Mouse (Mus musculus) embryonic facial prominence, embryonic 15.5 days (tissue): ENCODE measurements around the gene Gimap5. TPM values are rescaled to one million over a fixed set of nuclear protein-coding genes. Genes with fewer than 3 reads are reported as not detected.

Experiments
- ATAC-seq: fragments of 200-750 bp; cut with Nextera tagmentation; 2 replicates; pipeline ENCODE4 v1.8.0; 2017; ENCODE audit warnings: low read depth, moderate TSS enrichment; ENCODE audit not compliant: insufficient number of reproducible peaks, low FRiP score, low TSS enrichment
- H3K27ac ChIP-seq: fragments of 300-500 bp; sonication (generic); replicated peaks from 2 replicates; pipeline ENCODE4 v1.5.1; 2015; ENCODE audit warnings: mild to moderate bottlenecking, inconsistent platforms
- H3K27me3 ChIP-seq: fragments of 300-500 bp; sonication (generic); 2 replicates; pipeline ENCODE4 v1.6.1; 2015; ENCODE audit warnings: inconsistent platforms
- H3K36me3 ChIP-seq: fragments of 300-500 bp; sonication (generic); 2 replicates; pipeline ENCODE4 v1.6.1; 2015; ENCODE audit warnings: mild to moderate bottlenecking, inconsistent platforms
- H3K4me1 ChIP-seq: fragments of 300-500 bp; sonication (generic); 2 replicates; pipeline ENCODE4 v1.6.1; 2015; ENCODE audit warnings: inconsistent platforms
- H3K4me2 ChIP-seq: fragments of 300-500 bp; sonication (generic); replicated peaks from 2 replicates; pipeline ENCODE4 v1.6.1; 2015; ENCODE audit warnings: mild to moderate bottlenecking, inconsistent platforms
- H3K4me3 ChIP-seq: fragments of 300-500 bp; sonication (generic); replicated peaks from 2 replicates; pipeline ENCODE4 v1.5.1; 2015; ENCODE audit warnings: mild to moderate bottlenecking, inconsistent platforms
- H3K9ac ChIP-seq: fragments of 300-500 bp; sonication (generic); 2 replicates; pipeline ENCODE4 v1.6.1; 2015; ENCODE audit warnings: inconsistent platforms
- H3K9me3 ChIP-seq: fragments of 300-500 bp; sonication (generic); replicated peaks from 2 replicates; pipeline ENCODE4 v1.6.1; 2016; ENCODE audit warnings: inconsistent platforms
- WGBS: fragments of 180-500 bp; shearing (Covaris S2); methylation state at CpG from one replicate; pipeline ENCODE4 v1.1.7; 2015; 5-methylcytosine and 5-hydroxymethylcytosine counted together
- polyA plus RNA-seq: library from polyadenylated mRNA; unstranded; fragments of >200 nt; fragmentation: Nextera tagmentation; extraction: Ambion mirVana; gene quantifications from 2 replicates; pipeline ENCODE4 v1.2.1, GENCODE M21; 2015

Gimap5 gene
- polyA plus RNA-seq, 1 experiment from 2014 or later: 4.6 TPM

- Histone ChIP-seq H3K9me3 (no peaks in the 10 kb centered on the region), H3K4me3 (no peak overlapping the region), H3K4me1 (peaks cover 11% of the 10 kb centered on the region), H3K4me2 (no peak overlapping the region), H3K36me3 (no peaks in the 10 kb centered on the region), H3K9ac (no peak overlapping the region), H3K27me3 (peaks cover 38% of the 10 kb centered on the region), H3K27ac (no peak overlapping the region)
- WGBS: 54% methylated on average over 3 of the region's 3 CpGs
- ATAC-seq: no peak
Measured at GRCm38 (mm10) chr6:48740501-48741169, 5.4 kb upstream of the Gimap5 start.

- Histone ChIP-seq H3K9me3 (no peaks in the 10 kb centered on the region), H3K27ac (no peak overlapping the region), H3K36me3 (no peaks in the 10 kb centered on the region), H3K4me1 (peaks cover 11% of the 10 kb centered on the region), H3K4me3 (no peak overlapping the region), H3K27me3 (peaks cover 38% of the 10 kb centered on the region), H3K9ac (no peak overlapping the region), H3K4me2 (no peak overlapping the region)
- no peak for ATAC-seq
- WGBS: 34% methylated on average over 3 of the region's 3 CpGs
Measured at GRCm38 (mm10) chr6:48741273-48741672, 4.7 kb upstream of the Gimap5 start.

GRCm38 (mm10) chr6:48741711-48742206 lies 4.2 kb upstream of the Gimap5 start:
- Histone ChIP-seq H3K27me3 (peaks cover 38% of the 10 kb centered on the region), H3K9me3 (no peaks in the 10 kb centered on the region), H3K4me1 (peaks cover 11% of the 10 kb centered on the region), H3K4me3 (no peak overlapping the region), H3K4me2 (no peak overlapping the region), H3K27ac (no peak overlapping the region), H3K9ac (no peak overlapping the region), H3K36me3 (no peaks in the 10 kb centered on the region)
- WGBS: 30% methylated on average over 9 of the region's 9 CpGs
- no peak for ATAC-seq

- H3K27ac ChIP-seq: no peak overlapping the region
- H3K4me3 ChIP-seq: peak overlapping the region; percentile 30
- no peak for ATAC-seq
- H3K4me1 ChIP-seq: peaks cover 11% of the 10 kb centered on the region
- WGBS: 9% methylated on average over 52 of the region's 52 CpGs
- no peaks in the 10 kb centered on the region for H3K36me3 ChIP-seq
- H3K4me2 ChIP-seq: peak overlapping the region; percentile 54
- no peak overlapping the region for H3K9ac ChIP-seq
- no peaks in the 10 kb centered on the region for H3K9me3 ChIP-seq
- peaks cover 38% of the 10 kb centered on the region for H3K27me3 ChIP-seq
Measured at GRCm38 (mm10) chr6:48742422-48743351, 3.3 kb upstream of the Gimap5 start.

- no peak overlapping the region for H3K4me2 ChIP-seq
- H3K9me3 ChIP-seq: no peaks in the 10 kb centered on the region
- H3K27ac ChIP-seq: no peak overlapping the region
- H3K4me1 ChIP-seq: peaks cover 11% of the 10 kb centered on the region
- no peak for ATAC-seq
- 68% methylated on average over 2 of the region's 2 CpGs for WGBS
- H3K4me3 ChIP-seq: no peak overlapping the region
- H3K9ac ChIP-seq: no peak overlapping the region
- peaks cover 33% of the 10 kb centered on the region for H3K27me3 ChIP-seq
- no peaks in the 10 kb centered on the region for H3K36me3 ChIP-seq
Measured at GRCm38 (mm10) chr6:48745490-48745889, 507 bp upstream of the Gimap5 start.

- Histone ChIP-seq H3K9ac (no peak overlapping the region), H3K27ac (no peak overlapping the region), H3K4me2 (no peak overlapping the region), H3K27me3 (peaks cover 17% of the 10 kb centered on the region), H3K9me3 (no peaks in the 10 kb centered on the region), H3K36me3 (no peaks in the 10 kb centered on the region), H3K4me3 (no peak overlapping the region), H3K4me1 (peaks cover 7% of the 10 kb centered on the region)
- WGBS: 63% methylated on average over 7 of the region's 7 CpGs
- ATAC-seq: no peak
Measured at GRCm38 (mm10) chr6:48747091-48747966, 1.3 kb downstream of the Gimap5 start.

GRCm38 (mm10) chr6:48763567-48764270 lies 17.7 kb downstream of the Gimap5 start:
- 43% methylated on average over 7 of the region's 7 CpGs for WGBS

GRCm38 (mm10) chr6:48764496-48764895 lies 18.5 kb downstream of the Gimap5 start:
- no peak for ATAC-seq
- Histone ChIP-seq H3K4me1 (no peaks in the 10 kb centered on the region), H3K36me3 (no peaks in the 10 kb centered on the region), H3K27ac (no peak overlapping the region), H3K9me3 (no peaks in the 10 kb centered on the region), H3K4me3 (no peak overlapping the region), H3K27me3 (no peaks in the 10 kb centered on the region), H3K4me2 (no peak overlapping the region), H3K9ac (no peak overlapping the region)
- whole genome bisulfite sequencing: 94% methylated on average over 10 of the region's 10 CpGs

More at GRCm38 (mm10) chr6:48763567-48764270, 17.7 kb downstream of the Gimap5 start:
- H3K36me3 ChIP-seq: no peaks in the 10 kb centered on the region
- H3K27ac ChIP-seq: no peak overlapping the region
- no peaks in the 10 kb centered on the region for H3K9me3 ChIP-seq
- H3K4me2 ChIP-seq: no peak overlapping the region
- H3K27me3 ChIP-seq: no peaks in the 10 kb centered on the region
- H3K9ac ChIP-seq: no peak overlapping the region
- no peak overlapping the region for H3K4me3 ChIP-seq
- no peaks in the 10 kb centered on the region for H3K4me1 ChIP-seq
- no peak for ATAC-seq

GRCm38 (mm10) chr6:48768178-48768869 lies 22.3 kb downstream of the Gimap5 start:
- no peak overlapping the region for H3K9ac ChIP-seq
- no peaks in the 10 kb centered on the region for H3K36me3 ChIP-seq
- no peaks in the 10 kb centered on the region for H3K9me3 ChIP-seq
- no peaks in the 10 kb centered on the region; the same call in 1 of the 2 replicates for H3K27me3 ChIP-seq
- ATAC-seq: no peak
- H3K4me3 ChIP-seq: no peak overlapping the region
- H3K4me2 ChIP-seq: no peak overlapping the region
- WGBS: 65% methylated on average over 9 of the region's 9 CpGs
- no peaks in the 10 kb centered on the region for H3K4me1 ChIP-seq
- no peak overlapping the region for H3K27ac ChIP-seq

GRCm38 (mm10) chr6:48768933-48769332 lies 22.9 kb downstream of the Gimap5 start:
- H3K4me1 ChIP-seq: no peaks in the 10 kb centered on the region
- 84% methylated on average over 3 of the region's 3 CpGs for WGBS
- ATAC-seq: no peak
- H3K27me3 ChIP-seq: no peaks in the 10 kb centered on the region; the same call in 1 of the 2 replicates
- H3K9ac ChIP-seq: no peak overlapping the region
- no peak overlapping the region for H3K4me3 ChIP-seq
- no peaks in the 10 kb centered on the region for H3K9me3 ChIP-seq
- no peak overlapping the region for H3K4me2 ChIP-seq
- no peak overlapping the region for H3K27ac ChIP-seq
- no peaks in the 10 kb centered on the region for H3K36me3 ChIP-seq
